Mouse (Mus musculus): ENCODE data around the gene Pik3r6. TPM values are rescaled to one million over a fixed set of nuclear protein-coding genes. Genes with fewer than 3 reads are reported as not detected.

Gene Pik3r6
- polyA plus RNA-seq, 1 experiment from 2014 or later: 2.6 TPM

GRCm38 (mm10) chr11:68492592-68492991 lies 10.2 kb upstream of the Pik3r6 start:
- no peak overlapping the region for H3K27ac ChIP-seq
- ATAC-seq (replicated peaks): no peak
- 89% methylated on average over 11 of the region's 11 CpGs for WGBS

GRCm38 (mm10) chr11:68493760-68494159 lies 9.1 kb upstream of the Pik3r6 start:
- 83% methylated on average over 5 of the region's 5 CpGs for WGBS
- Histone ChIP-seq H3K27ac (no peak overlapping the region), H3K36me3 (replicated peaks) (no peaks in the 10 kb centered on the region), H3K4me1 (no peaks in the 10 kb centered on the region), H3K9me3 (no peaks in the 10 kb centered on the region), H3K4me3 (no peak overlapping the region), H3K9ac (no peak overlapping the region), H3K4me2 (no peak overlapping the region), H3K27me3 (replicated peaks) (no peaks in the 10 kb centered on the region)
- no peak for ATAC-seq (replicated peaks)

More at GRCm38 (mm10) chr11:68492592-68492991, 10.2 kb upstream of the Pik3r6 start:
- no peaks in the 10 kb centered on the region for H3K9me3 ChIP-seq
- H3K4me2 ChIP-seq: no peak overlapping the region
- H3K4me3 ChIP-seq: no peak overlapping the region
- H3K4me1 ChIP-seq: no peaks in the 10 kb centered on the region
- H3K36me3 ChIP-seq (replicated peaks): no peaks in the 10 kb centered on the region
- H3K27me3 ChIP-seq (replicated peaks): no peaks in the 10 kb centered on the region
- no peak overlapping the region for H3K9ac ChIP-seq

- Histone ChIP-seq H3K36me3 (replicated peaks) (no peaks in the 10 kb centered on the region), H3K27ac (no peak overlapping the region), H3K4me1 (no peaks in the 10 kb centered on the region), H3K9ac (no peak overlapping the region), H3K4me2 (no peak overlapping the region), H3K4me3 (no peak overlapping the region), H3K27me3 (replicated peaks) (no peaks in the 10 kb centered on the region), H3K9me3 (no peaks in the 10 kb centered on the region)
- WGBS: 76% methylated on average over 6 of the region's 6 CpGs
- no peak for ATAC-seq (replicated peaks)
Observed at GRCm38 (mm10) chr11:68497081-68497480, 5.7 kb upstream of the Pik3r6 start.

- Histone ChIP-seq H3K4me3 (no peak overlapping the region), H3K9ac (no peak overlapping the region), H3K4me1 (no peaks in the 10 kb centered on the region), H3K9me3 (no peaks in the 10 kb centered on the region), H3K36me3 (replicated peaks) (no peaks in the 10 kb centered on the region), H3K4me2 (no peak overlapping the region), H3K27ac (no peak overlapping the region), H3K27me3 (replicated peaks) (no peaks in the 10 kb centered on the region)
- ATAC-seq (replicated peaks): no peak
- 92% methylated on average over 11 of the region's 11 CpGs for WGBS
Observed at GRCm38 (mm10) chr11:68498517-68498916, 4.3 kb upstream of the Pik3r6 start.

GRCm38 (mm10) chr11:68498999-68499699 lies 3.7 kb upstream of the Pik3r6 start:
- Histone ChIP-seq H3K9ac (no peak overlapping the region), H3K9me3 (no peaks in the 10 kb centered on the region), H3K36me3 (replicated peaks) (no peaks in the 10 kb centered on the region), H3K4me3 (no peak overlapping the region), H3K4me2 (no peak overlapping the region), H3K27ac (no peak overlapping the region), H3K4me1 (no peaks in the 10 kb centered on the region), H3K27me3 (replicated peaks) (no peaks in the 10 kb centered on the region)
- WGBS: 76% methylated on average over 7 of the region's 8 CpGs
- ATAC-seq (replicated peaks): no peak

- H3K9ac ChIP-seq: no peak overlapping the region
- no peak for ATAC-seq (replicated peaks)
- no peak overlapping the region for H3K27ac ChIP-seq
- H3K9me3 ChIP-seq: no peaks in the 10 kb centered on the region
- WGBS: 69% methylated on average over 14 of the region's 14 CpGs
- no peaks in the 10 kb centered on the region for H3K27me3 ChIP-seq (replicated peaks)
- H3K4me2 ChIP-seq: no peak overlapping the region
- H3K4me1 ChIP-seq: no peaks in the 10 kb centered on the region
- no peaks in the 10 kb centered on the region for H3K36me3 ChIP-seq (replicated peaks)
- H3K4me3 ChIP-seq: no peak overlapping the region
Observed at GRCm38 (mm10) chr11:68500949-68501350, 1.9 kb upstream of the Pik3r6 start.

- no peak for ATAC-seq (replicated peaks)
- 71% methylated on average over 2 of the region's 2 CpGs for WGBS
- Histone ChIP-seq H3K4me2 (no peak overlapping the region), H3K27me3 (replicated peaks) (no peaks in the 10 kb centered on the region), H3K4me1 (no peaks in the 10 kb centered on the region), H3K9ac (no peak overlapping the region), H3K4me3 (no peak overlapping the region), H3K9me3 (no peaks in the 10 kb centered on the region), H3K27ac (no peak overlapping the region), H3K36me3 (replicated peaks) (no peaks in the 10 kb centered on the region)
Observed at GRCm38 (mm10) chr11:68502408-68502807, 411 bp upstream of the Pik3r6 start.

- no peaks in the 10 kb centered on the region for H3K4me1 ChIP-seq
- no peaks in the 10 kb centered on the region for H3K9me3 ChIP-seq
- no peak overlapping the region for H3K4me2 ChIP-seq
- WGBS: 89% methylated on average over 11 of the region's 11 CpGs
- no peak overlapping the region for H3K27ac ChIP-seq
- no peaks in the 10 kb centered on the region for H3K27me3 ChIP-seq (replicated peaks)
- no peaks in the 10 kb centered on the region for H3K36me3 ChIP-seq (replicated peaks)
- no peak for ATAC-seq (replicated peaks)
- H3K9ac ChIP-seq: no peak overlapping the region
- no peak overlapping the region for H3K4me3 ChIP-seq
Observed at GRCm38 (mm10) chr11:68504913-68505312, 2.1 kb downstream of the Pik3r6 start.

- Histone ChIP-seq H3K36me3 (replicated peaks) (no peaks in the 10 kb centered on the region), H3K4me2 (no peak overlapping the region), H3K9me3 (no peaks in the 10 kb centered on the region), H3K4me1 (no peaks in the 10 kb centered on the region), H3K27ac (no peak overlapping the region), H3K4me3 (no peak overlapping the region), H3K27me3 (replicated peaks) (no peaks in the 10 kb centered on the region), H3K9ac (no peak overlapping the region)
- 90% methylated on average over 7 of the region's 7 CpGs for WGBS
- ATAC-seq (replicated peaks): no peak
Observed at GRCm38 (mm10) chr11:68507246-68507645, 4.4 kb downstream of the Pik3r6 start.

- H3K27me3 ChIP-seq (replicated peaks): no peaks in the 10 kb centered on the region
- no peak overlapping the region for H3K27ac ChIP-seq
- no peak for ATAC-seq (replicated peaks)
- H3K4me1 ChIP-seq: no peaks in the 10 kb centered on the region
- H3K4me3 ChIP-seq: no peak overlapping the region
- no peaks in the 10 kb centered on the region for H3K9me3 ChIP-seq
- no peaks in the 10 kb centered on the region for H3K36me3 ChIP-seq (replicated peaks)
- H3K9ac ChIP-seq: no peak overlapping the region
- no peak overlapping the region for H3K4me2 ChIP-seq
- WGBS: 77% methylated on average over 5 of the region's 5 CpGs
Observed at GRCm38 (mm10) chr11:68508619-68509018, 5.8 kb downstream of the Pik3r6 start.

GRCm38 (mm10) chr11:68509194-68509593 lies 6.4 kb downstream of the Pik3r6 start:
- Histone ChIP-seq H3K36me3 (replicated peaks) (no peaks in the 10 kb centered on the region), H3K27ac (no peak overlapping the region), H3K27me3 (replicated peaks) (no peaks in the 10 kb centered on the region), H3K9me3 (no peaks in the 10 kb centered on the region), H3K4me3 (no peak overlapping the region), H3K4me2 (no peak overlapping the region), H3K9ac (no peak overlapping the region), H3K4me1 (no peaks in the 10 kb centered on the region)
- ATAC-seq (replicated peaks): no peak
- 74% methylated on average over 2 of the region's 2 CpGs for WGBS

- no peak overlapping the region for H3K4me2 ChIP-seq
- H3K9ac ChIP-seq: no peak overlapping the region
- no peaks in the 10 kb centered on the region for H3K27me3 ChIP-seq (replicated peaks)
- ATAC-seq (replicated peaks): no peak
- no peak overlapping the region for H3K4me3 ChIP-seq
- H3K27ac ChIP-seq: no peak overlapping the region
- no peaks in the 10 kb centered on the region for H3K9me3 ChIP-seq
- 53% methylated on average over 3 of the region's 3 CpGs for WGBS
- H3K36me3 ChIP-seq (replicated peaks): no peaks in the 10 kb centered on the region
- H3K4me1 ChIP-seq: no peaks in the 10 kb centered on the region
Observed at GRCm38 (mm10) chr11:68513969-68514368, 11.2 kb downstream of the Pik3r6 start.

GRCm38 (mm10) chr11:68519362-68519761 lies 16.5 kb downstream of the Pik3r6 start:
- Histone ChIP-seq H3K4me1 (no peaks in the 10 kb centered on the region), H3K36me3 (replicated peaks) (no peaks in the 10 kb centered on the region), H3K27me3 (replicated peaks) (no peaks in the 10 kb centered on the region), H3K9ac (no peak overlapping the region), H3K27ac (no peak overlapping the region), H3K4me2 (no peak overlapping the region), H3K9me3 (no peaks in the 10 kb centered on the region), H3K4me3 (no peak overlapping the region)
- ATAC-seq (replicated peaks): no peak
- 91% methylated on average over 4 of the region's 4 CpGs for WGBS

All from midbrain, embryonic 15.5 days (tissue).